Mouse (Mus musculus): ENCODE measurements around the gene Myh1. TPM values are rescaled to one million over a fixed set of nuclear protein-coding genes. Genes with fewer than 3 reads are reported as not detected.

The Myh1 gene
- polyA plus RNA-seq, 1 experiment = not detected

GRCm38 (mm10) chr11:67229946-67230345, 30.1 kb downstream of the Myh1 start:
- Histone ChIP-seq H3K4me1 (ENCODE audit: control insufficient read depth, insufficient read depth, insufficient read length, low read length) (no peaks in the 10 kb centered on the region), H3K4me3 (ENCODE audit: low read depth, low read length) (no peak overlapping the region), H3K36me3 (ENCODE audit: control insufficient read depth, insufficient read depth, low read length) (no peaks in the 10 kb centered on the region), H3K27me3 (ENCODE audit: control insufficient read depth, insufficient read depth, low read length) (no peaks in the 10 kb centered on the region), H3K27ac (ENCODE audit: insufficient read depth, low read depth, low read length) (no peak overlapping the region)
- TF ChIP-seq CTCF (IDR thresholded peaks at IDR 0.05; ENCODE audit: extremely low read depth, insufficient read length, insufficient replicate concordance, low read depth, low read length) (no peak), POLR2A (IDR thresholded peaks at IDR 0.05; ENCODE audit: low read depth, low read length) (no peak)
- 68% methylated on average over 2 of the region's 2 CpGs for WGBS

DNA sequence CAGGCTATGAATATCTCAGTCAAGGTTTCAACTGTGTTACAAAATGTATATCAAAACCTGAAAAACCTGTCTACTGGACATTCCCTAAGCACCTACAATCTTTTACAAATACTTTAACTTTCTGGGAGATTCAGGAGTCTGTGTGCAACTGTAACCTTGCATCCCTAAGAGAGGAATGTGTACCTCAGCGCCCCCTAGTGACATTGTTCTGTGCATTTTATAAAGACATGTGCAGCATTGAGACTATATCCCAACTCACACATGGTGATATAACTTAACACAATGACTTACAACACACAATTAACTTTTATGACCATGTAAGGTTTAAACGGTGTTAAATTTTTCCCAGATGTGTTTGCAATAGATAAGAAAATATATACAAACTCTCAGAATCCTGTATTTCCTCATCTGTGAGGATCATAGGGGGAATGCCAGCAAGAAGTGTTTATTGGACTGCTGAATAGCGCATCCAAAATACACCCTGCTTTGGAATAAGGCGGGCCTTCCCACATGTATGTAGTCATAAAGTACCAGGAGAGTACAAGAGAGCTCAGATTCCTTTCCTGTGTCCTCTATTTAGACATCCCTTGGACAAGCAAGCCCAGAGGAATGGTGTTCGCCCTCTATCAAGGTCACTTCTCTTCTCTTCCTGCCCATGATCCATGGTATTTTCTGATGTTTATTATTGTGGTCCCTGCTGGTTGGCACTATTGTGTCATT, 35.9 kb downstream of the Myh1 start:
- no peaks in the 10 kb centered on the region for H3K4me1 ChIP-seq (ENCODE audit: control insufficient read depth, insufficient read depth, insufficient read length, low read length)
- TF ChIP-seq CTCF (IDR thresholded peaks at IDR 0.05; ENCODE audit: extremely low read depth, insufficient read length, insufficient replicate concordance, low read depth, low read length) (no peak), POLR2A (IDR thresholded peaks at IDR 0.05; ENCODE audit: low read depth, low read length) (no peak)
- WGBS = 53% methylated on average over 5 of the region's 5 CpGs
- H3K36me3 ChIP-seq (ENCODE audit: control insufficient read depth, insufficient read depth, low read length) = no peaks in the 10 kb centered on the region
- H3K27me3 ChIP-seq (ENCODE audit: control insufficient read depth, insufficient read depth, low read length) = no peaks in the 10 kb centered on the region
- H3K4me3 ChIP-seq (ENCODE audit: low read depth, low read length) = no peak overlapping the region
- H3K27ac ChIP-seq (ENCODE audit: insufficient read depth, low read depth, low read length) = no peak overlapping the region

- WGBS = 84% methylated on average over 9 of the region's 9 CpGs
- Histone ChIP-seq H3K27ac (ENCODE audit: insufficient read depth, low read depth, low read length) (no peak overlapping the region), H3K36me3 (ENCODE audit: control insufficient read depth, insufficient read depth, low read length) (no peaks in the 10 kb centered on the region), H3K4me3 (ENCODE audit: low read depth, low read length) (no peak overlapping the region), H3K4me1 (ENCODE audit: control insufficient read depth, insufficient read depth, insufficient read length, low read length) (no peaks in the 10 kb centered on the region), H3K27me3 (ENCODE audit: control insufficient read depth, insufficient read depth, low read length) (no peaks in the 10 kb centered on the region)
- TF ChIP-seq CTCF (IDR thresholded peaks at IDR 0.05; ENCODE audit: extremely low read depth, insufficient read length, insufficient replicate concordance, low read depth, low read length) = no peak
- TF ChIP-seq POLR2A (IDR thresholded peaks at IDR 0.05; ENCODE audit: low read depth, low read length) = no peak
Measured at GRCm38 (mm10) chr11:67236799-67237198, 36.9 kb downstream of the Myh1 start.

DNA sequence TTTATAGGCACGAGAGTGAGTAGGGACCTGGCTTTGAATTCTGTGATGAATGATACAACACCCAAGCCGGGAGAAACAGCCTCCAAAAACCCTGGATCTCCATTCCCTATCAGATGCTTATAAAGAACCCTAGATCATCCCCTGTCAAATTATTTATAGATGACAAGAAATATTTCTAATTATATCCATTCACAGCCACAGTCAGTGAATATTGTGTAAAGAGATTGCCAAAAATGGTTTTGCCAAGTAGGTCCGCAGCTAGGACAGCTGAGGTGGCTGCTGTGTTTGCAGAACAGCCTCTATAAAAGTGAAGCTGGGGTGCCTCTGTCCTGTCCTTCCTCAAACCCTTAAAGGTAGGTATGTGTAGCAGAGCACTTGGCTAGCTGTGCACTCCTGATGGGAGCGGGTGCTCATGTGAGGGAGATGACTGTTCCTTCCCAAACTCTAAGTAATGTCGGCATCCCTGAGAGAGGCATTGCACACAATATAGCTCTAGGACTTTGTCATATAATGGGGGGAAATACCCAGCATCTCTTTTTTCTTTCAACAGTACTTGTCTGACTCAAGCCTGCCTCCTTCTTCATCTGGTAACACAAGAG, 37.7 kb downstream of the Myh1 start, which contains the start of gene Myh4:
Myh4 (plus strand) TSS at position 549 of the 599 bp plus-strand sequence.
- no peaks in the 10 kb centered on the region for H3K27me3 ChIP-seq (ENCODE audit: control insufficient read depth, insufficient read depth, low read length)
- no peaks in the 10 kb centered on the region for H3K36me3 ChIP-seq (ENCODE audit: control insufficient read depth, insufficient read depth, low read length)
- H3K27ac ChIP-seq (ENCODE audit: insufficient read depth, low read depth, low read length) = no peak within 1 kb of the TSS
- no peaks in the 10 kb centered on the region for H3K4me1 ChIP-seq (ENCODE audit: control insufficient read depth, insufficient read depth, insufficient read length, low read length)
- TF ChIP-seq CTCF (IDR thresholded peaks at IDR 0.05; ENCODE audit: extremely low read depth, insufficient read length, insufficient replicate concordance, low read depth, low read length) (no peak), POLR2A (IDR thresholded peaks at IDR 0.05; ENCODE audit: low read depth, low read length) (no peak)
- H3K4me3 ChIP-seq (ENCODE audit: low read depth, low read length) = no peak within 1 kb of the TSS
- 80% methylated on average over 5 of the region's 5 CpGs for WGBS

- no peaks in the 10 kb centered on the region for H3K27me3 ChIP-seq (ENCODE audit: control insufficient read depth, insufficient read depth, low read length)
- no peak overlapping the region for H3K27ac ChIP-seq (ENCODE audit: insufficient read depth, low read depth, low read length)
- WGBS = 80% methylated on average over 6 of the region's 6 CpGs
- H3K36me3 ChIP-seq (ENCODE audit: control insufficient read depth, insufficient read depth, low read length) = no peaks in the 10 kb centered on the region
- TF ChIP-seq POLR2A (IDR thresholded peaks at IDR 0.05; ENCODE audit: low read depth, low read length) (no peak), CTCF (IDR thresholded peaks at IDR 0.05; ENCODE audit: extremely low read depth, insufficient read length, insufficient replicate concordance, low read depth, low read length) (no peak)
- no peak overlapping the region for H3K4me3 ChIP-seq (ENCODE audit: low read depth, low read length)
- H3K4me1 ChIP-seq (ENCODE audit: control insufficient read depth, insufficient read depth, insufficient read length, low read length) = no peaks in the 10 kb centered on the region
Measured at GRCm38 (mm10) chr11:67241051-67241450, 41.2 kb downstream of the Myh1 start.

DNA sequence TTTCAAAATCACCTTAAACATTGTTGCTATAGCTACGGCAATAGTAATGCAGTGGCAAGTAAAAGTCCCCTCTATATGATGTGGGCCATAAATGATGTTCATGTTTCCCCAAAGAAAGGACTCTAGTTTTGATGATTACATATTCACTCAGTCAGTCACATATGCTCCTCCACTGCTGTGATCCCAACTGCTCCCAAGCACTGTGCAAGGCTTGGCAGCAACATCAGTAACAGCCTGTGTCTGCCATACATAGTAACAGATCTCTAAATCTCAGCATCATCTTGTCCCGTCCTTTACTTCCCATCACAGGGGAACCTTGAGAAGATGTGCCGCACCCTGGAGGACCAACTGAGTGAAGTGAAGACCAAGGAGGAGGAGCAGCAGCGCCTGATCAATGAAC, 53.8 kb downstream of the Myh1 start:
- Histone ChIP-seq H3K4me3 (ENCODE audit: low read depth, low read length) (no peak overlapping the region), H3K4me1 (ENCODE audit: control insufficient read depth, insufficient read depth, insufficient read length, low read length) (no peaks in the 10 kb centered on the region), H3K27ac (ENCODE audit: insufficient read depth, low read depth, low read length) (no peak overlapping the region), H3K27me3 (ENCODE audit: control insufficient read depth, insufficient read depth, low read length) (no peaks in the 10 kb centered on the region), H3K36me3 (ENCODE audit: control insufficient read depth, insufficient read depth, low read length) (no peaks in the 10 kb centered on the region)
- no peak for TF ChIP-seq CTCF (IDR thresholded peaks at IDR 0.05; ENCODE audit: extremely low read depth, insufficient read length, insufficient replicate concordance, low read depth, low read length)
- no peak for TF ChIP-seq POLR2A (IDR thresholded peaks at IDR 0.05; ENCODE audit: low read depth, low read length)
- WGBS = 90% methylated on average over 4 of the region's 4 CpGs

DNA sequence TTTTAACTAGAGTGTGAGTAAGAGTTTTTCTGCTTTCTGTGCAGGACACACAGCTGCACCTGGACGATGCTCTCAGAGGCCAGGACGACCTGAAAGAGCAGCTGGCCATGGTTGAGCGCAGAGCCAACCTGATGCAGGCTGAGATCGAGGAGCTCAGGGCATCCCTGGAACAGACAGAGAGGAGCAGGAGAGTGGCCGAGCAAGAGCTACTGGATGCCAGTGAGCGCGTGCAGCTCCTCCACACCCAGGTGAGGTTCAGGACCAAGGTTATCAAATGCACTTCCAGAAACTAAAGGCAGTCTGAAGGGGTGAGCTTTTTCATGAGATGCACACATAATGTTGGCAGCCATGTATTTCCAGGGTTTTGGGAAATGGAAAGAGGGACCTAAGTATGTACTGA, 57.2 kb downstream of the Myh1 start:
- no peak overlapping the region for H3K4me3 ChIP-seq (ENCODE audit: low read depth, low read length)
- whole genome bisulfite sequencing = 82% methylated on average over 7 of the region's 7 CpGs
- no peaks in the 10 kb centered on the region for H3K36me3 ChIP-seq (ENCODE audit: control insufficient read depth, insufficient read depth, low read length)
- no peaks in the 10 kb centered on the region for H3K4me1 ChIP-seq (ENCODE audit: control insufficient read depth, insufficient read depth, insufficient read length, low read length)
- no peaks in the 10 kb centered on the region for H3K27me3 ChIP-seq (ENCODE audit: control insufficient read depth, insufficient read depth, low read length)
- H3K27ac ChIP-seq (ENCODE audit: insufficient read depth, low read depth, low read length) = no peak overlapping the region
- TF ChIP-seq POLR2A (IDR thresholded peaks at IDR 0.05; ENCODE audit: low read depth, low read length) (no peak), CTCF (IDR thresholded peaks at IDR 0.05; ENCODE audit: extremely low read depth, insufficient read length, insufficient replicate concordance, low read depth, low read length) (no peak)
